Mouse (Mus musculus) cerebellum, adult 2 months (tissue): ENCODE results near the gene Rnf146.

Experiments
- CTCF ChIP-seq: fragments of 200-500 bp; IDR thresholded peaks from 2 replicates; pipeline ENCODE4 v1.5.1; 2011; ENCODE audit warnings: low read depth, mild to moderate bottlenecking, control low read depth, low read length, moderate library complexity, borderline replicate concordance; ENCODE audit not compliant: insufficient read depth
- POLR2A ChIP-seq: fragments of 200-500 bp; IDR thresholded peaks from 2 replicates; pipeline ENCODE4 v1.6.1; 2011; ENCODE audit warnings: low read length, control low read depth, borderline replicate concordance; ENCODE audit not compliant: insufficient read depth

GRCm38 (mm10) chr10:29352575-29352974 lies 9.7 kb downstream of the Rnf146 start:
- TF ChIP-seq POLR2A (no peak), CTCF (no peak)
